Mouse (Mus musculus): Measurements from ENCODE around the gene Coq7. TPM values are rescaled to one million over a fixed set of nuclear protein-coding genes. Genes with fewer than 3 reads are reported as not detected.

The Coq7 gene
- total RNA-seq (2023): 5.3 and 10.2 TPM in 2 replicates

DNA sequence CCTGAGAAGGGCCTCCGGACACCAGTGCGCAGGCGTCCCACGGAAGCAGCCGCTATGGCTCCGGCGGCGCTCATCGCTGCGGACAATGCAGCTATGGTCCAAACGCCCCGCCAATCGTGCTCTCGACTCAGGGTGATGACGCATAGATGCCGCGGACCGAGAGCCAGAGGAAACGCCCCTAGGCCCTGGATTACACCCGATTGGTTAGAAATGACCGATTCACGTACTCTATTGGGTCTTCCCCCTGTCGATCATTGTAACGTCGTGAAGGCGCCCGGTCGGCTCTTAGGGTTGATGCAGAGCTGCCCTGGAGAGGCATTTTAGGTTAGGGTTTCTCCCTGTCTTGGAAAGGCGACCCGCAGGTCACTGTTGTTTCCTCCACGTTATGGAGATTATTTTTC lies at the start of gene Coq7:
Gene Coq7, minus strand, starts transcription at position 179 of the 401 bp plus-strand sequence.

DNA sequence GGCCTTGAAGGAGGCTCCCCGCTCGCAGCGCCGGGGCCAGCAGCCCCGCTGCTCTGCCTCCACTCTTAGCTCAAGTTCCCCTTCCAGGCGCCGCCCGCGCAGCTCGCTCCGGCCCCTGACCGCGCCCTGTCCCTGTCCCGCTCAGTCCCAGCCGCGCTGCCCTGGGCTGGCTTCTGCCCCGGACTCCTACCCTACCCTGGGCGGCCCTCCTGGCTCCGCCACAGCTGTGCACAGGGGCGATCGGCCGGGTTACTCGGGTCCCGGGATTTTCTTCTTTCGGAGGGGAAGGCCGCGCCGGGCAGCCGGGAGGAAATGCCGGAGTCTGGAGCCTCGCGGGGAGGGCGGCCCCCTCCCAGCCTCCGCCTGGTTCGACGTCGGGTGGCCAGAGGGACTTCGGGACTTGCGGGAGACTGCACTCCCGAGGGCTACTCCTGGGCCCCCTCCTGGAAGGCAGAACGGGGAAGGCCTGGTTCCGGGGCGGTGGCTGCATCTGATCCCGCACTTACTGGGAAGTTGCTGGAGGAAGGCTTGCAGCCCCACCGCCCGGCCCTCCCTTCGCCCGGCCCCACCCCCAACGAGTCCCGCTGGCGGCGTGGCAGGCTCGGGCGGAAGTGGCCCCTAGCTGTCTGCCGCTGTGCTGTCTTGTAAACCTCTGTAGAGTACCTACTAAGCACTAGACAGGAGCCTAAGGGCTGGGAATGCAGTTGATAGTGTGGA lies 41.6 kb downstream of the Coq7 start, which contains the start of gene Itpripl2:
Gene Itpripl2, minus strand, starts transcription at position 545 of the 717 bp plus-strand sequence.

Other genes starting within 250 kb of the Coq7 start
- gene Syt17, start 85.1 kb downstream of the Coq7 start, total RNA-seq (2023): not detected in 2 replicates
- 33.8 and 38.4 TPM in 2 replicates for gene Itpripl2, start 41.4 kb downstream of the Coq7 start, total RNA-seq (2023)
- gene Tmc7, start 51.4 kb upstream of the Coq7 start, total RNA-seq (2023): 0.57 and 0.85 TPM in 2 replicates
- not detected in 2 replicates for gene Tmc5, start 63.9 kb upstream of the Coq7 start, total RNA-seq (2023)
- 49.9 and 53.1 TPM in 2 replicates for gene Gde1, start 172.4 kb upstream of the Coq7 start, total RNA-seq (2023)
- gene Ccp110, start 179.2 kb upstream of the Coq7 start, total RNA-seq (2023): 7.3 and 9.2 TPM in 2 replicates
- gene Vps35l, start 206.9 kb upstream of the Coq7 start, total RNA-seq (2023): 51.1 and 54.0 TPM in 2 replicates